Mouse (Mus musculus): Measurements from ENCODE around the gene Crk. TPM values are rescaled to one million over a fixed set of nuclear protein-coding genes. Genes with fewer than 3 reads are reported as not detected.

The Crk gene
- polyA plus RNA-seq, 1 experiment from 2014 or later: 130 TPM

GRCm38 (mm10) chr11:75654471-75655390 is 24.3 kb upstream of the Crk start:
- Histone ChIP-seq H3K4me3 (replicated peaks; ENCODE audit: low read length) (peak overlapping the region; percentile 53), H3K4me1 (replicated peaks; ENCODE audit: control insufficient read depth, insufficient read depth, low read length) (peaks cover 42% of the 10 kb centered on the region), H3K27me3 (replicated peaks; ENCODE audit: control insufficient read depth, insufficient read depth, low read length) (peaks cover 9% of the 10 kb centered on the region), H3K9me3 (ENCODE audit: control insufficient read depth, low read length) (no peaks in the 10 kb centered on the region), H3K27ac (ENCODE audit: low read length) (no peak overlapping the region), H3K4me2 (ENCODE audit: low read length) (peak overlapping the region; percentile 84), H3K36me3 (ENCODE audit: control insufficient read depth, insufficient read depth) (no peaks in the 10 kb centered on the region), H3K9ac (replicated peaks; ENCODE audit: low read depth, low read length) (0 out of 2 replicates have a peak overlapping the region, but pooled peaks have one; percentile 8)
- ATAC-seq: no peak
- 47% methylated on average over 25 of the region's 25 CpGs for WGBS

- Histone ChIP-seq H3K4me3 (replicated peaks; ENCODE audit: low read length) (peak overlapping the region; percentile 74), H3K9ac (replicated peaks; ENCODE audit: low read depth, low read length) (peak overlapping the region; percentile 77), H3K4me2 (ENCODE audit: low read length) (peak overlapping the region; percentile 99), H3K36me3 (ENCODE audit: control insufficient read depth, insufficient read depth) (peaks cover 2% of the 10 kb centered on the region; the same call in 1 of the 2 replicates), H3K9me3 (ENCODE audit: control insufficient read depth, low read length) (no peaks in the 10 kb centered on the region), H3K4me1 (replicated peaks; ENCODE audit: control insufficient read depth, insufficient read depth, low read length) (peaks cover 41% of the 10 kb centered on the region), H3K27me3 (replicated peaks; ENCODE audit: control insufficient read depth, insufficient read depth, low read length) (peaks cover 9% of the 10 kb centered on the region), H3K27ac (ENCODE audit: low read length) (no peak overlapping the region)
- 1% methylated on average over 75 of the region's 78 CpGs for WGBS
- peak; percentile 37; the same call in 1 of the 2 replicates for ATAC-seq
These were observed 23.2 kb upstream of the Crk start for GRCm38 (mm10) chr11:75655621-75656545.

GRCm38 (mm10) chr11:75656621-75657590 is 22.2 kb upstream of the Crk start:
- 64% methylated on average over 20 of the region's 20 CpGs for WGBS

GRCm38 (mm10) chr11:75657841-75658240 is 21.2 kb upstream of the Crk start:
- Histone ChIP-seq H3K4me3 (replicated peaks; ENCODE audit: low read length) (no peak overlapping the region), H3K27me3 (replicated peaks; ENCODE audit: control insufficient read depth, insufficient read depth, low read length) (peaks cover 9% of the 10 kb centered on the region), H3K36me3 (ENCODE audit: control insufficient read depth, insufficient read depth) (peaks cover 2% of the 10 kb centered on the region; the same call in 1 of the 2 replicates), H3K4me2 (ENCODE audit: low read length) (no peak overlapping the region), H3K9me3 (ENCODE audit: control insufficient read depth, low read length) (no peaks in the 10 kb centered on the region), H3K9ac (replicated peaks; ENCODE audit: low read depth, low read length) (no peak overlapping the region), H3K27ac (ENCODE audit: low read length) (no peak overlapping the region), H3K4me1 (replicated peaks; ENCODE audit: control insufficient read depth, insufficient read depth, low read length) (peaks cover 27% of the 10 kb centered on the region)
- no peak for ATAC-seq

More at GRCm38 (mm10) chr11:75656621-75657590, 22.2 kb upstream of the Crk start:
- no peak for ATAC-seq
- Histone ChIP-seq H3K27ac (ENCODE audit: low read length) (no peak overlapping the region), H3K9me3 (ENCODE audit: control insufficient read depth, low read length) (no peaks in the 10 kb centered on the region), H3K9ac (replicated peaks; ENCODE audit: low read depth, low read length) (peak overlapping the region; percentile 77; the same call in 1 of the 2 replicates), H3K36me3 (ENCODE audit: control insufficient read depth, insufficient read depth) (peaks cover 2% of the 10 kb centered on the region; the same call in 1 of the 2 replicates), H3K4me2 (ENCODE audit: low read length) (peak overlapping the region; percentile 99), H3K27me3 (replicated peaks; ENCODE audit: control insufficient read depth, insufficient read depth, low read length) (peaks cover 9% of the 10 kb centered on the region), H3K4me3 (replicated peaks; ENCODE audit: low read length) (peak overlapping the region; percentile 74), H3K4me1 (replicated peaks; ENCODE audit: control insufficient read depth, insufficient read depth, low read length) (peaks cover 34% of the 10 kb centered on the region)

DNA sequence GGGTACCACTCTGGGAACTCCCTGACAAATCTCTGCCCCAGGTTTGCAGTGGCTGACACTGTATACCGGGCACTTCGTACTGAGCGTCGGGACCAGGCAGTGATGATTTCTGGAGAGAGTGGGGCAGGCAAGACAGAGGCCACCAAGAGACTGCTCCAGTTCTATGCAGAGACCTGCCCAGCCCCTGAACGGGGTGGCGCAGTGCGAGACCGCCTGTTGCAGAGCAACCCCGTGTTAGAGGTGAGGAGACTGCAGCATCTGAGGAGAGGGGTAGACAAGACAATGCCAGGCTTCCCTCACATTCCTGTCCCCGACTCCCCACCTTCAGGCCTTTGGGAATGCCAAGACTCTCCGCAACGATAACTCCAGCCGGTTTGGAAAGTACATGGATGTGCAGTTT is 20.7 kb upstream of the Crk start:
- Histone ChIP-seq H3K4me2 (ENCODE audit: low read length) (no peak overlapping the region), H3K27ac (ENCODE audit: low read length) (no peak overlapping the region), H3K9me3 (ENCODE audit: control insufficient read depth, low read length) (no peaks in the 10 kb centered on the region), H3K9ac (replicated peaks; ENCODE audit: low read depth, low read length) (no peak overlapping the region), H3K27me3 (replicated peaks; ENCODE audit: control insufficient read depth, insufficient read depth, low read length) (peaks cover 6% of the 10 kb centered on the region), H3K4me3 (replicated peaks; ENCODE audit: low read length) (no peak overlapping the region), H3K4me1 (replicated peaks; ENCODE audit: control insufficient read depth, insufficient read depth, low read length) (peaks cover 24% of the 10 kb centered on the region), H3K36me3 (ENCODE audit: control insufficient read depth, insufficient read depth) (peaks cover 2% of the 10 kb centered on the region; the same call in 1 of the 2 replicates)
- 92% methylated on average over 13 of the region's 13 CpGs for WGBS
- ATAC-seq: no peak

- H3K9me3 ChIP-seq (ENCODE audit: control insufficient read depth, low read length): no peaks in the 10 kb centered on the region
- no peak overlapping the region for H3K4me2 ChIP-seq (ENCODE audit: low read length)
- no peak overlapping the region for H3K27ac ChIP-seq (ENCODE audit: low read length)
- H3K9ac ChIP-seq (replicated peaks; ENCODE audit: low read depth, low read length): no peak overlapping the region
- H3K4me3 ChIP-seq (replicated peaks; ENCODE audit: low read length): no peak overlapping the region
- 80% methylated on average over 14 of the region's 14 CpGs for WGBS
- no peak for ATAC-seq
- H3K36me3 ChIP-seq (ENCODE audit: control insufficient read depth, insufficient read depth): peaks cover 2% of the 10 kb centered on the region; the same call in 1 of the 2 replicates
- H3K27me3 ChIP-seq (replicated peaks; ENCODE audit: control insufficient read depth, insufficient read depth, low read length): no peaks in the 10 kb centered on the region; the same call in 1 of the 2 replicates
- H3K4me1 ChIP-seq (replicated peaks; ENCODE audit: control insufficient read depth, insufficient read depth, low read length): peaks cover 19% of the 10 kb centered on the region
These were observed 19.9 kb upstream of the Crk start for GRCm38 (mm10) chr11:75658996-75659750.

- Histone ChIP-seq H3K9ac (replicated peaks; ENCODE audit: low read depth, low read length) (no peak overlapping the region), H3K9me3 (ENCODE audit: control insufficient read depth, low read length) (no peaks in the 10 kb centered on the region), H3K4me1 (replicated peaks; ENCODE audit: control insufficient read depth, insufficient read depth, low read length) (peaks cover 15% of the 10 kb centered on the region), H3K4me3 (replicated peaks; ENCODE audit: low read length) (no peak overlapping the region), H3K36me3 (ENCODE audit: control insufficient read depth, insufficient read depth) (peaks cover 2% of the 10 kb centered on the region; the same call in 1 of the 2 replicates), H3K27me3 (replicated peaks; ENCODE audit: control insufficient read depth, insufficient read depth, low read length) (no peaks in the 10 kb centered on the region; the same call in 1 of the 2 replicates), H3K4me2 (ENCODE audit: low read length) (no peak overlapping the region), H3K27ac (ENCODE audit: low read length) (no peak overlapping the region)
- ATAC-seq: no peak
- WGBS: 92% methylated on average over 12 of the region's 12 CpGs
These were observed 18.9 kb upstream of the Crk start for GRCm38 (mm10) chr11:75660081-75660590.
